Mouse (Mus musculus): ENCODE data around the gene Rgs21.

The Rgs21 gene

GRCm38 (mm10) chr1:144567567-144567966, at the start of gene Rgs21:
Gene Rgs21 (minus strand): TSS chr1:144567667.
- no peak for DNase-seq

GRCm38 (mm10) chr1:144604071-144604470, 36.6 kb upstream of the Rgs21 start:
- DNase-seq: no peak

GRCm38 (mm10) chr1:144602987-144603386, 35.5 kb upstream of the Rgs21 start:
- DNase-seq: no peak

GRCm38 (mm10) chr1:144579321-144579720, 11.9 kb upstream of the Rgs21 start:
- no peak for DNase-seq

- DNase-seq: no peak
Observed at GRCm38 (mm10) chr1:144572972-144573371, 5.5 kb upstream of the Rgs21 start.

- no peak for DNase-seq
Observed at GRCm38 (mm10) chr1:144569905-144570304, 2.4 kb upstream of the Rgs21 start.

- no peak for DNase-seq
Observed at GRCm38 (mm10) chr1:144545142-144545541, 22.3 kb downstream of the Rgs21 start.

- DNase-seq: no peak
Observed at GRCm38 (mm10) chr1:144544497-144544961, 22.9 kb downstream of the Rgs21 start.

GRCm38 (mm10) chr1:144531746-144532145, 35.7 kb downstream of the Rgs21 start:
- no peak for DNase-seq

- peak; percentile 11 for DNase-seq
Observed at GRCm38 (mm10) chr1:144517878-144518426, 49.5 kb downstream of the Rgs21 start.

GRCm38 (mm10) chr1:144502241-144502640, 65.2 kb downstream of the Rgs21 start:
- no peak for DNase-seq

GRCm38 (mm10) chr1:144500423-144500822, 67.0 kb downstream of the Rgs21 start:
- no peak for DNase-seq

- no peak for DNase-seq
Observed at GRCm38 (mm10) chr1:144499719-144500118, 67.7 kb downstream of the Rgs21 start.

GRCm38 (mm10) chr1:144498725-144499124, 68.7 kb downstream of the Rgs21 start:
- no peak for DNase-seq

GRCm38 (mm10) chr1:144498051-144498450, 69.4 kb downstream of the Rgs21 start:
- DNase-seq: no peak

- DNase-seq: no peak
Observed at GRCm38 (mm10) chr1:144493336-144493735, 74.1 kb downstream of the Rgs21 start.

GRCm38 (mm10) chr1:144488223-144488835, 79.1 kb downstream of the Rgs21 start:
- no peak for DNase-seq
